Mouse (Mus musculus) midbrain, embryonic 13.5 days (tissue): Measurements from ENCODE around the gene Uxt. TPM values are rescaled to one million over a fixed set of nuclear protein-coding genes. Genes with fewer than 3 reads are reported as not detected.
A peak's percentile ranks its signal among the peaks of the same experiment; 100 is the strongest.

ENCODE experiments used
- ATAC-seq: fragments of 200-750 bp; cut with Nextera tagmentation; 2 replicates; pipeline ENCODE4 v1.8.0; 2017; ENCODE audit warnings: mild to moderate bottlenecking, moderate TSS enrichment, moderate library complexity
- H3K27ac ChIP-seq: fragments of 300-500 bp; sonication (generic); 2 replicates; pipeline ENCODE4 v1.5.1; 2015; ENCODE audit warnings: inconsistent platforms, mild to moderate bottlenecking, moderate library complexity
- H3K27me3 ChIP-seq: fragments of 300-500 bp; sonication (generic); 2 replicates; pipeline ENCODE4 v1.6.1; 2015; ENCODE audit warnings: mild to moderate bottlenecking, inconsistent platforms
- H3K36me3 ChIP-seq: fragments of 300-500 bp; sonication (generic); 2 replicates; pipeline ENCODE4 v1.6.1; 2015; ENCODE audit warnings: mild to moderate bottlenecking, inconsistent platforms
- H3K4me1 ChIP-seq: fragments of 300-500 bp; sonication (generic); replicated peaks from 2 replicates; pipeline ENCODE4 v1.6.1; 2015; ENCODE audit warnings: inconsistent platforms
- H3K4me2 ChIP-seq: fragments of 300-500 bp; sonication (generic); replicated peaks from 2 replicates; pipeline ENCODE4 v1.6.1; 2015; ENCODE audit warnings: moderate library complexity, mild to moderate bottlenecking, inconsistent platforms
- H3K4me3 ChIP-seq: fragments of 300-500 bp; sonication (generic); replicated peaks from 2 replicates; pipeline ENCODE4 v1.5.1; 2015; ENCODE audit warnings: mild to moderate bottlenecking, inconsistent platforms
- H3K9ac ChIP-seq: fragments of 300-500 bp; sonication (generic); replicated peaks from 2 replicates; pipeline ENCODE4 v1.6.1; 2015; ENCODE audit warnings: mild to moderate bottlenecking, inconsistent platforms
- H3K9me3 ChIP-seq: fragments of 300-500 bp; sonication (generic); 2 replicates; pipeline ENCODE4 v1.6.1; 2016; ENCODE audit warnings: mild to moderate bottlenecking, inconsistent platforms
- WGBS: fragments of 180-500 bp; shearing (Covaris S2); methylation state at CpG from one replicate; pipeline ENCODE4 v1.1.7; 2015; 5-methylcytosine and 5-hydroxymethylcytosine counted together
- polyA plus RNA-seq: library from polyadenylated mRNA; unstranded; fragments of >200 nt; fragmentation: Nextera tagmentation; extraction: Ambion mirVana; gene quantifications from 2 replicates; pipeline ENCODE4 v1.2.1, GENCODE M21; 2015

The Uxt gene
- 46.1 and 48.8 TPM in 2 replicates for polyA plus RNA-seq

GRCm38 (mm10) chrX:20961477-20962378 is at the start of gene Uxt:
Gene Uxt (minus strand): TSS chrX:20962017.
- Histone ChIP-seq H3K9ac (peak within 1 kb of the TSS; percentile 49; the same call in 1 of the 2 replicates), H3K9me3 (no peaks in the 10 kb centered on the region), H3K27ac (peak within 1 kb of the TSS; percentile 68; the same call in 1 of the 2 replicates), H3K4me1 (peaks cover 6% of the 10 kb centered on the region; the same call in 1 of the 2 replicates), H3K4me3 (peak within 1 kb of the TSS; percentile 52), H3K4me2 (peak within 1 kb of the TSS; percentile 49), H3K36me3 (0 out of 2 replicates have a peak, but pooled peaks cover 8% of the 10 kb centered on the region), H3K27me3 (no peaks in the 10 kb centered on the region)
- ATAC-seq, result peak; percentile 98
- 25% methylated on average over 57 of the region's 57 CpGs for WGBS

- ATAC-seq, result no peak
- 65% methylated on average over 1 of the region's 1 CpGs for WGBS
- H3K27me3 ChIP-seq, result no peaks in the 10 kb centered on the region
Measured at GRCm38 (mm10) chrX:20980901-20981300, 19.1 kb upstream of the Uxt start.

GRCm38 (mm10) chrX:20950191-20950880 is 11.5 kb downstream of the Uxt start, which contains the start of gene Elk1:
Gene Elk1 (minus strand): TSS chrX:20950608.
- Histone ChIP-seq H3K4me2 (peak within 1 kb of the TSS; percentile 58), H3K9me3 (no peaks in the 10 kb centered on the region), H3K4me1 (peaks cover 13% of the 10 kb centered on the region), H3K27ac (peak within 1 kb of the TSS; percentile 77), H3K36me3 (no peaks in the 10 kb centered on the region), H3K27me3 (no peaks in the 10 kb centered on the region), H3K9ac (peak within 1 kb of the TSS; percentile 70), H3K4me3 (peak within 1 kb of the TSS; percentile 60)
- ATAC-seq, result peak; percentile 99
- WGBS, result 13% methylated on average over 29 of the region's 30 CpGs

More at GRCm38 (mm10) chrX:20980901-20981300, 19.1 kb upstream of the Uxt start:
- Histone ChIP-seq H3K4me2 (no peak overlapping the region), H3K9me3 (no peaks in the 10 kb centered on the region), H3K4me1 (no peaks in the 10 kb centered on the region), H3K4me3 (no peak overlapping the region), H3K27ac (no peak overlapping the region), H3K36me3 (0 out of 2 replicates have a peak, but pooled peaks cover under 1% of the 10 kb centered on the region), H3K9ac (no peak overlapping the region)

GRCm38 (mm10) chrX:20946055-20946454 is 15.8 kb downstream of the Uxt start:
- ATAC-seq, result no peak
- 21% methylated on average over 4 of the region's 4 CpGs for WGBS

GRCm38 (mm10) chrX:20931963-20932362 is 29.9 kb downstream of the Uxt start:
- no peak overlapping the region for H3K4me3 ChIP-seq
- no peak overlapping the region for H3K9ac ChIP-seq
- no peaks in the 10 kb centered on the region for H3K9me3 ChIP-seq
- H3K27me3 ChIP-seq, result no peaks in the 10 kb centered on the region
- no peak for ATAC-seq
- WGBS, result 97% methylated on average over 1 of the region's 1 CpGs
- no peaks in the 10 kb centered on the region for H3K4me1 ChIP-seq
- no peak overlapping the region for H3K27ac ChIP-seq
- H3K4me2 ChIP-seq, result no peak overlapping the region
- peaks cover 45% of the 10 kb centered on the region for H3K36me3 ChIP-seq

More at GRCm38 (mm10) chrX:20946055-20946454, 15.8 kb downstream of the Uxt start:
- no peaks in the 10 kb centered on the region for H3K9me3 ChIP-seq
- H3K4me3 ChIP-seq, result no peak overlapping the region
- H3K4me2 ChIP-seq, result no peak overlapping the region
- peaks cover 4% of the 10 kb centered on the region; the same call in 1 of the 2 replicates for H3K36me3 ChIP-seq
- H3K9ac ChIP-seq, result no peak overlapping the region
- no peaks in the 10 kb centered on the region for H3K27me3 ChIP-seq
- no peak overlapping the region for H3K27ac ChIP-seq
- H3K4me1 ChIP-seq, result peaks cover 13% of the 10 kb centered on the region

GRCm38 (mm10) chrX:20931364-20931763 is 30.5 kb downstream of the Uxt start, which contains the start of gene Cfp:
Gene Cfp (minus strand): TSS chrX:20931555.
- Histone ChIP-seq H3K9ac (no peak within 1 kb of the TSS), H3K27ac (no peak within 1 kb of the TSS), H3K27me3 (no peaks in the 10 kb centered on the region), H3K4me1 (no peaks in the 10 kb centered on the region), H3K4me3 (no peak within 1 kb of the TSS), H3K36me3 (peaks cover 45% of the 10 kb centered on the region), H3K4me2 (no peak within 1 kb of the TSS), H3K9me3 (no peaks in the 10 kb centered on the region)
- no peak for ATAC-seq
- 91% methylated on average over 1 of the region's 1 CpGs for WGBS

GRCm38 (mm10) chrX:20929859-20930258 is 32.0 kb downstream of the Uxt start:
- WGBS, result 80% methylated on average over 1 of the region's 1 CpGs
- no peaks in the 10 kb centered on the region for H3K9me3 ChIP-seq
- no peak for ATAC-seq
- H3K4me2 ChIP-seq, result no peak overlapping the region
- no peaks in the 10 kb centered on the region for H3K27me3 ChIP-seq
- H3K4me1 ChIP-seq, result no peaks in the 10 kb centered on the region
- peaks cover 32% of the 10 kb centered on the region for H3K36me3 ChIP-seq
- H3K9ac ChIP-seq, result no peak overlapping the region
- H3K4me3 ChIP-seq, result no peak overlapping the region
- H3K27ac ChIP-seq, result no peak overlapping the region

- H3K27me3 ChIP-seq, result no peaks in the 10 kb centered on the region
- H3K4me3 ChIP-seq, result no peak overlapping the region
- no peak overlapping the region for H3K4me2 ChIP-seq
- H3K4me1 ChIP-seq, result no peaks in the 10 kb centered on the region
- no peak overlapping the region for H3K9ac ChIP-seq
- no peaks in the 10 kb centered on the region for H3K9me3 ChIP-seq
- ATAC-seq, result no peak
- no peak overlapping the region for H3K27ac ChIP-seq
- H3K36me3 ChIP-seq, result peaks cover 21% of the 10 kb centered on the region
Measured at GRCm38 (mm10) chrX:20924976-20925375, 36.8 kb downstream of the Uxt start.

- Histone ChIP-seq H3K9me3 (no peaks in the 10 kb centered on the region), H3K4me2 (no peak overlapping the region), H3K9ac (no peak overlapping the region), H3K27ac (no peak overlapping the region), H3K27me3 (no peaks in the 10 kb centered on the region), H3K4me1 (peaks cover 6% of the 10 kb centered on the region; the same call in 1 of the 2 replicates), H3K36me3 (peaks cover 21% of the 10 kb centered on the region), H3K4me3 (no peak overlapping the region)
- 71% methylated on average over 1 of the region's 1 CpGs for WGBS
- ATAC-seq, result no peak
Measured at GRCm38 (mm10) chrX:20923506-20923905, 38.3 kb downstream of the Uxt start.

GRCm38 (mm10) chrX:20921366-20921765 is 40.5 kb downstream of the Uxt start:
- H3K36me3 ChIP-seq, result peaks cover 1% of the 10 kb centered on the region
- peak overlapping the region; percentile 57 for H3K4me3 ChIP-seq
- no peak overlapping the region for H3K9ac ChIP-seq
- H3K4me2 ChIP-seq, result peak overlapping the region; percentile 61
- H3K4me1 ChIP-seq, result peaks cover 13% of the 10 kb centered on the region; the same call in 1 of the 2 replicates
- H3K9me3 ChIP-seq, result no peaks in the 10 kb centered on the region
- peak overlapping the region; percentile 44; the same call in 1 of the 2 replicates for H3K27ac ChIP-seq
- WGBS, result 41% methylated on average over 5 of the region's 5 CpGs
- H3K27me3 ChIP-seq, result no peaks in the 10 kb centered on the region
- peak; percentile 10; the same call in 1 of the 2 replicates for ATAC-seq

- peak within 1 kb of the TSS; percentile 73 for H3K9ac ChIP-seq
- no peaks in the 10 kb centered on the region for H3K36me3 ChIP-seq
- peaks cover 13% of the 10 kb centered on the region; the same call in 1 of the 2 replicates for H3K4me1 ChIP-seq
- peak; percentile 98 for ATAC-seq
- H3K4me3 ChIP-seq, result peak within 1 kb of the TSS; percentile 57
- H3K4me2 ChIP-seq, result peak within 1 kb of the TSS; percentile 61
- no peaks in the 10 kb centered on the region for H3K27me3 ChIP-seq
- H3K9me3 ChIP-seq, result no peaks in the 10 kb centered on the region
- peak within 1 kb of the TSS; percentile 65 for H3K27ac ChIP-seq
- WGBS, result 20% methylated on average over 38 of the region's 44 CpGs
Measured at GRCm38 (mm10) chrX:20920844-20921364, 40.9 kb downstream of the Uxt start, which contains the start of gene Syn1. Gene Syn1 (minus strand): TSS chrX:20921004.
